Mouse (Mus musculus): ENCODE data around the gene Tulp2.

The Tulp2 gene

GRCm38 (mm10) chr7:45553990-45554389 lies 72.3 kb downstream of the Tulp2 start:
- DNase-seq (ENCODE audit: low spot score in 2 of 2), result no peak

DNA sequence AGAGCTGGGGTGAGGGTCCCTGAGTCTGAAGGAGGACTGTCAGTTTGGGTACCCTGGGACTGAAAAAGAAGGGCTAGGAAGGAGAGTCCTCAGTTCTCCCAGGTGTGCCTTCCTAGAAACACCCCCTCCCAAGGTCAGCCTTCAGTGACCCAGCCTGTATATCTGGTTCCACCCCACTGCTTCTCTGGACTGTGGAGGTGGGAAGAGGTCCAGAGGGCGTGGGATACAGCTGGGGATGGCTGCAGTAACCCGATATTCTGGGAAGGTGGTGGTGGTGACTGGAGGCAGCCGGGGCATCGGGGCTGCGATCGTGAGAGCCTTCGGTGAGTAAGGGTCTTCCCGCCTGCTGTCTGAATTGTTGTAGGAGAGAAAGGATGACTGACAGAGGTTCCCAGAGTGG lies 73.1 kb downstream of the Tulp2 start, which contains the start of gene Hsd17b14:
Gene Hsd17b14 (plus strand): TSS at position 150 of the 400 bp plus-strand sequence.
- DNase-seq (ENCODE audit: low spot score in 2 of 2), result no peak

DNA sequence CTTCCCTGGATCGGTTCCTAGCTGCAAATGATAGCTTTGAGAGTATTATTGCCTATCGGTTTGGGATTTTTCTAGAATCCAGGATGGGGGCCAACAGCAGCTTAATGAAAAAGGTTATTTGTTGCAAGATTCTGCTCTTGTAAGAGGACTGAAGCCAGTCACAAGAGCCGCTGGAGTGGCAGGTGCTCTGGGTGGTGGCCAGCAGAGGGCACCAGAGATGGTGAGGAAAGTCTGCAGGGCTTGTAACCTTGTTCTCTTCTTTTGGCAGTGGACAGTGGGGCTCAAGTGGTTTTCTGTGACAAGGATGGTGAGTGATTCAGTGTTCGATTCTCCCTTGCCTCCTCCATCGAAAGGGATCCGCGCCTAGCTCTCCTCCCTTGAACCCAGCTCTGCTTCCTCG lies 74.1 kb downstream of the Tulp2 start:
- peak; percentile 63 to 87 for DNase-seq (ENCODE audit: low spot score in 2 of 2)

DNA sequence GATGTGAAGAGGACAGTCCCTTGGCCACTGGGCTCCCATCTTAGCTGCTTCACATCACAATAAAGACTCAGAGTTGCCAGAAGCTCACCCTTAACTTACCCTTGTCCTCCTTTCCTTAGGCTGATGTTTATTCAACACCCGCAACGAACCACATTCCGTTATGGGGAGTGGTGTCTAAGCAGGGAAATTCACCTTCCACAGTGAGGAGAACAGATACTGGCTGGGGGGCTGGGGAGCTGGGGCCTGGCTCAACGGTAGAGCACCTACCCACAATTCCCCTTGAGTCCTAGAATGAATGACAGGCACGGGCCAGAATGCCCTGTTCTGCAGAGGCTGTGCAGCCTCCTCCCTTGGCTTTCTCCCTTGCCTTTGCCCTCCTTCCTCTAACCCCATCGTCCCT lies 77.2 kb downstream of the Tulp2 start:
- no peak for DNase-seq (ENCODE audit: low spot score in 2 of 2)

GRCm38 (mm10) chr7:45560241-45560640 lies 78.6 kb downstream of the Tulp2 start:
- DNase-seq (ENCODE audit: low spot score in 2 of 2), result no peak

DNA sequence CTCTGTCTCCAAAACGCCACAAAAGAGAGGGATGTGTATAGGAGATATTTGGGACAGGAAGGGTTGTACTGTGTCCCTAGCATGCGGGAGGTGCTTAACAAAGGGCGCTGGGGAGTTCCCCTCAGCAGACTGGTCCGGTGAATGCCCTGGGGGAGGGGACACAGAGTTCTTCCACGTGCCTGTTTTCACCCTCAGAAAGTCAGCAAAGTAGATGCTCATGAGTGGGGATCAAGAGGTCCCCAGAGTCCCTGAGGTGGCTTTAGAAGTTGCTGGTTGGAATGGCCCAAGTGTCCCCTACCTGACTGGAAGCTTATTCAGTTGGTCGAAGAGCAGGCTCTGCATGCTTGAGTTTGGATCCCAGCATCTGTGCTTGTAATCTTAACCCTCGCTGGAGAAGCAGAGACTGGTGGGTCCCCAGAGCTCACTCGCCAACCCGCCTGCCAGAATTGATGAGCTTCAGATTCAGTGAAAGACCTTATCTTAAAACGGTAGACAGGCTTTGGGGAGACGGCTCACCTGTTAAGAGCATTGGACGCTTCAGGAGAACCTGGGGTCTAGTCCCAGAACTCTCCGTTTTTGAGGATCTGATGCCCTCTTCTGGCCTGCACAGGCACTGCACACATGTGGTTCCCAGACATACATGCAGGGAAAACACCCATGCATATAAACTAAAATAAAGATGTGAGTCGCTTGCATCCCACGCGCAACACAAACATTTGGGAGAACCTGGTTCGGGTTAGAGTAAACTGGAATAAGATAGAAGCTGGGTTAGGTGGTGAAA lies 79.4 kb downstream of the Tulp2 start:
- peak; percentile 71 to 82 for DNase-seq (ENCODE audit: low spot score in 2 of 2)

GRCm38 (mm10) chr7:45561624-45562520 lies 80.2 kb downstream of the Tulp2 start:
- DNase-seq (ENCODE audit: low spot score in 2 of 2), result no peak

GRCm38 (mm10) chr7:45564811-45565210 lies 83.1 kb downstream of the Tulp2 start:
- DNase-seq (ENCODE audit: low spot score in 2 of 2), result no peak

DNA sequence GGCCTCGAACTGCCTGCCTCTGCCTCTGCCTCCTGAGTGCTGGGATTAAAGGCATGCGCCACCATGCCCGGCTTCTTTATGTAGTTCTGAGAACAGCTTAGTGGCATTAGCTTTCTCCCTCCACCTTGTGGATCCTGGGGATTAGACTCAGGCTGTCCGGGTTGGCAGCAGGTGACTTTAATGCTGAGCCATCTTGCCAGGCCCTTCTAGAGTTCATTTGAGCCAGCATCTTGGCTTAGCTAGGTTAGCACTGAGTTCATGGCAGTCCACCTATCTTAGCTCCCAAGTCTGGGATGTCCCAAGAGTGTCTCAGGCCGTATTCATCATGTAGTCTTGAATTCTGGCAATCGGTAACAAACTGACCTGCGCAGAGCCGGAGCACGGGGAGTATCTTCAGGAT lies 83.8 kb downstream of the Tulp2 start:
- DNase-seq (ENCODE audit: low spot score in 2 of 2), result no peak

DNA sequence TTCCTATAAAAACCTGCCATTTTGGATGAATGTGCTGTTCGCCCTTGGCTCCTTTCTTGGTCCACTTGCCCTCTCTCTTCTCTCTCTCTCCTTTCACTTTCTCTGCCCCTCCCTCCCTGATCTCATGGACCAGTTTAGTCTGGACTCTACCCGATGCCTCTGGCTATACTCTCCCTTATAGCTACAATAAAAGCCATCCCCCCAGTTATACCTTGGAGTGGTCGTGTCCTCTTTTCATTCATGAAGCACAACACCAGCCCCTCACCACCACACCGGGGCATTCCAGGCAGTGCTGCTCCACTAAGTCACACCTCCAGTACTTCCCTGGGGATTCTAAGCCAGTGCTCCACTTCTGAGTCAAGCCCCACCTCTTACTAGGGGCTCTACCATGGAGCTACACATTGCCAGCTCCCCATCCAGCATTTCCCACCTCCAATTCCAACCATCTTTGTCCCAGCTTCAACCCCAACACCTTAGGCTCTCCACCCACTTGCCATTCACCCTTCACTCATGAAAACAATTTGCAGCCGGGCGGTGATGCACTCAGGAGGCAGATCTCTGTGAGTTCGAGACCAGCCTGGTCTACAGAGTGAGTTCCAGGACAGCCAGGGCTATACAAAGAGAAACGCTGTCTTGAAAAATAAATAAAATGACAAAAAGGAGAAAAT lies 85.6 kb downstream of the Tulp2 start:
- no peak for DNase-seq (ENCODE audit: low spot score in 2 of 2)

DNA sequence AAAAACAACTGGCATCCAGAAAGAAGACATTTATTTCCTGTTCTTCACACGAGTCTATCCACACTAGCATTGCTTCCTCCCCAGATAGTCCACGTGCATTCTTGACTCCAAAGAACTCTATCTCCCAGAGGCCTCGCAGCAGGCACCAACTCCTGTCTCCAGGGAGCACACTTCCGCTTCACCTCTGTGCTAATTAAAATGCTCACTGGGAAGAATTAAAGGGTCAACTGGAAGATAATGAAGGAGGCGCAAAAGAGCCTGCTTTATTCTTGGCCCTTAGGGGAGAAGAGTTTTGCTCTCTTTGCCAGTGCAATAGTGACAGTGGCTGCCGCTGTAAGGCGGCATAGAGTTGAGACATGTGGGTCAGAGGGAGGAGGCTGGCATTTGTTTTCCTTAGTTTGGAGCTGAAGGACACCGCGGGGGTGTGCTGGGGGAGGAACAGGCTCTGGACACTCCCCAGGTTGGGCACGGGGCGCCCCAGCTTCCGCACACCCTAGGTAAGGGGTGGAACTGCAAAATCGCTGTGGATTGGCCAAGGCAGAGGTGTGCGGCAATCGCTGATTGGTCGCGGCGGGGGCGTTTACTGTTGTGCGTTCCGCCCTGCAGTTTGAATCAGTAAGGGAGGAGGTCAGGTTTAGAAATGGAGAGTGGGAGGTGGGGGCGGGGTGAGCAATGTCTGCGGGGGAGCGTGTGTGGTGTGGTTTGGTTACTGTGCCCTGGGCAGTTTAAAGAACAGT lies 86.3 kb downstream of the Tulp2 start:
- DNase-seq (ENCODE audit: low spot score in 2 of 2), result peak; percentile 88 to 89

DNA sequence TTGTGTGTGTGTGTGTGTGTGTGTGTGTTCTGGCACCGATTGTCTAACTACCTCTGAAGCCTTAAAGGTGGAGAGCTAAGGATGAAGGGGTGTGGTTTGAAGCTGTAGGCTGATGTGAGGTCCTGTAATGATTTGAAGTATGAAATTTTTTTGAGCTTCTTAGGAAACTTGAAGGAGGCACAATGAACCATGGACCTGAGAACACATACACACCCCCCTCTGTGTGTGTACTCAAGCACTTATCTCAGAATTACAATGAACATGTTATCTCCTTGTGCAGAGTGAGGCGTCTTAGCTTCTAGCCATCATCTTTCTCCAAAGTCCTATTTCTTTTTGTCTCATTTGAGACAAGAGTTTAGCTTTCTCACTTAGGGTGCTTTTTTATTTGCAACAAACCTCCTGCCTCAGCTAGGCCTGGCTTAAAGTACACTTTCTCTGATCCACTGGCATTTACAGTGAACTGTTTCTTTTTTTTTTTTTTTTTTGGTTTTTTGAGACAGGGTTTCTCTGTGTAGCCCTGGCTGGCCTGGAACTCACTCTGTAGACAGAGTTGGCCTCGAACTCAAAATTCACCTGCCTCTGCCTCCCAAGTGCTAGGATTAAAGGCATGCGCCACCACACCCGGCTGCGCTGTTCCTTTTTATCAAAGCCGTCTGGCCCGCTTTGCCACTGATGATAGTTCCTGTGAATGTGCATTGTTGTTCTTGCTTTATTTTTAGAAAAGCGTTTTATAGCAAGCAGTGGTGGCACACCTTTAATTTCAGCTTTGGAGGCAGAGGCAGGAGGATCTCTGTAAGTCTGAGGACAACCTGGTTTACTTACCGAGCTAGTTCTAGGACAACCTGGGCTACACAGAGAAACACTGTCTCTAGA lies 87.2 kb downstream of the Tulp2 start:
- DNase-seq (ENCODE audit: low spot score in 2 of 2), result no peak

- peak; percentile 73 for DNase-seq (ENCODE audit: low spot score in 2 of 2)
Observed at GRCm38 (mm10) chr7:45570103-45570741, 88.5 kb downstream of the Tulp2 start, which contains the start of gene Bcat2. Gene Bcat2, plus strand, starts transcription at chr7:45570153.

- DNase-seq (ENCODE audit: low spot score in 2 of 2), result peak in 1 of 2 experiments; percentile 41
Observed at GRCm38 (mm10) chr7:45571966-45572365, 90.3 kb downstream of the Tulp2 start.
